Comparison of ENCODE assay signal across 9 mouse cellular contexts in the genomic region with DNA sequence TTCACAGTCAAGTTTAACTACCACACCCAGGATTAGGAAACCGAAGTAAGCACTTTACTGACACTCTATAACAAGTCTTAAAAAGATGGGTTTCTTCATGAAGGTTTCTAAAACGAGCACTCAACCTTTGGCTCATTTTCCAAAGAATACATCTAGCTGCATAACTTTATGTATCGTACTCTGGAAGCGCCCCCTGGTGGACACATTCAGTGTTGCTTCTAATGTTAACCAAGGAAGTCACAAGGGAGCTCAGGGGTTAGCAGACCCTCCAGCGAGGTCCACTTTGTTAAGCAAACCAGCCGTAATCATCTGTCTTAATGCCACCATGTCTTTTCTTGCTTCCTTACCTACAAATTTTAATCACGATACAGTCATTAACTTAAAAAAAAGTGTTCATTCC. TPM values are rescaled to one million over a fixed set of nuclear protein-coding genes. Genes with fewer than 3 reads are reported as not detected.
A peak's percentile ranks its signal among the peaks of the same experiment; 100 is the strongest.
DNase-seq lines count a peak whose midpoint lies in the region; ATAC-seq and TF ChIP-seq lines count a peak whose summit lies in the region.
"Had no signal": no experiment of that assay in that cellular context is flagged by ENCODE, and none has a peak within 500 bp of the region (broad histone marks: within the 10 kb centered on the region; RNA-seq: fewer than 3 reads in every experiment).

No protein-coding gene starts in this region.

- POLR2A ChIA-PET in Patski (lab: Charles Lee), result interaction anchor here (0.5 kb wide), 1 partner anchor 241 kb away, joined by 5 read pairs; no protein-coding TSS in a partner anchor

- CTCF ChIA-PET in Patski (lab: Charles Lee), result interaction anchor here (1.2 to 2.8 kb wide), 15 partner anchors 9 to 91 kb away, joined by 3 to 14 read pairs (median 5); a partner anchor contains a TSS

- ATAC-seq in forebrain, postnatal 0 days, result no peak
- ATAC-seq in forebrain, embryonic 16.5 days, result no peak
- ATAC-seq in Patski, result no peak

- no peak overlapping the region for H3K27ac ChIP-seq in forebrain, postnatal 0 days (ENCODE audit: low read depth, low read length)
- no peak overlapping the region for H3K27ac ChIP-seq in forebrain, embryonic 16.5 days (ENCODE audit: low read length)
- H3K27ac ChIP-seq in heart, embryonic 10.5 days, result no peak overlapping the region

- H3K9ac ChIP-seq in forebrain, postnatal 0 days, result no peak overlapping the region
- H3K9ac ChIP-seq in forebrain, embryonic 16.5 days (replicated peaks; ENCODE audit: low read depth, low read length), result no peak overlapping the region

- peak; percentile 60 for DNase-seq in forebrain, postnatal 0 days
- no peak for DNase-seq in Patski (ENCODE audit: low read depth, low spot score)
- peak; percentile 83 to 87 for DNase-seq in cerebellum, postnatal 10 days
- peak; percentile 80 for DNase-seq in heart, embryonic 10.5 days (ENCODE audit: low spot score)
- peak; percentile 48 to 84 for DNase-seq in left cerebral cortex, adult 18-20 months (ENCODE audit: low spot score in 2 of 2)
- DNase-seq in naive thymus-derived CD4-positive, alpha-beta T cell, adult 2 months (ENCODE audit: low read depth), result peak; percentile 84
- DNase-seq in telencephalon, adult 2 months (ENCODE audit: low read depth, low spot score), result peak; percentile 16

- no peak overlapping the region for H3K4me3 ChIP-seq in forebrain, postnatal 0 days (ENCODE audit: low read depth, low read length)
- H3K4me3 ChIP-seq in forebrain, embryonic 16.5 days (replicated peaks; ENCODE audit: low read length), result no peak overlapping the region
- H3K4me3 ChIP-seq in heart, embryonic 10.5 days, result no peak overlapping the region
- H3K4me3 ChIP-seq: megakaryocyte, embryonic 14.5 days had no signal

- TF ChIP-seq CTCF in forebrain, postnatal 0 days (IDR thresholded peaks at IDR 0.05; ENCODE audit: low read depth), result peak; percentile 75
- peak; percentile 81 for TF ChIP-seq CTCF in Patski (IDR thresholded peaks at IDR 0.05)

- H3K36me3 ChIP-seq in forebrain, postnatal 0 days (ENCODE audit: insufficient read depth), result no peaks in the 10 kb centered on the region
- H3K36me3 ChIP-seq in forebrain, embryonic 16.5 days (ENCODE audit: control insufficient read depth, insufficient read depth), result no peaks in the 10 kb centered on the region
- no peaks in the 10 kb centered on the region for H3K36me3 ChIP-seq in heart, embryonic 10.5 days

- H3K9me3 ChIP-seq in forebrain, postnatal 0 days (ENCODE audit: low read length), result no peaks in the 10 kb centered on the region
- no peaks in the 10 kb centered on the region for H3K9me3 ChIP-seq in forebrain, embryonic 16.5 days (ENCODE audit: control insufficient read depth, low read length)
- H3K9me3 ChIP-seq in heart, embryonic 10.5 days, result no peaks in the 10 kb centered on the region
- H3K9me3 ChIP-seq: megakaryocyte, embryonic 14.5 days had no signal

- no peak overlapping the region for H3K4me2 ChIP-seq in forebrain, postnatal 0 days (ENCODE audit: low read depth)
- no peak overlapping the region for H3K4me2 ChIP-seq in forebrain, embryonic 16.5 days (ENCODE audit: low read length)

- in situ Hi-C loops in Patski (cut with MboI; ENCODE audit: low pct_unique_long_range_greater_than_20kb), result no loop called here

- no peaks in the 10 kb centered on the region for H3K27me3 ChIP-seq in forebrain, postnatal 0 days (ENCODE audit: insufficient read depth, low read length)
- no peaks in the 10 kb centered on the region for H3K27me3 ChIP-seq in forebrain, embryonic 16.5 days (replicated peaks; ENCODE audit: control insufficient read depth, insufficient read depth, low read length)
- H3K27me3 ChIP-seq in Patski, result no peaks in the 10 kb centered on the region
- no peaks in the 10 kb centered on the region for H3K27me3 ChIP-seq in heart, embryonic 10.5 days (ENCODE audit: insufficient read depth, poor library complexity, severe bottlenecking)

- no peaks in the 10 kb centered on the region for H3K4me1 ChIP-seq in forebrain, postnatal 0 days (ENCODE audit: insufficient read depth)
- no peaks in the 10 kb centered on the region for H3K4me1 ChIP-seq in forebrain, embryonic 16.5 days (replicated peaks; ENCODE audit: control insufficient read depth, insufficient read depth, low read length)
- H3K4me1 ChIP-seq in heart, embryonic 10.5 days, result no peaks in the 10 kb centered on the region

- WGBS in forebrain, postnatal 0 days, result 27% methylated on average over 7 of the region's 7 CpGs
- WGBS in forebrain, embryonic 16.5 days, result 28% methylated on average over 7 of the region's 7 CpGs
- 34% methylated on average over 7 of the region's 7 CpGs for WGBS in heart, embryonic 10.5 days

RNA-seq across cellular contexts. Expression of a gene that starts 26.3 kb away (rescaled TPM):
- total RNA-seq in forebrain, postnatal 0 days (2014; rRNA removed), result 50.2 and 67.8 TPM in 2 replicates
- polyA plus RNA-seq in forebrain, postnatal 0 days (2015; fragmentation: Nextera tagmentation; extraction: Ambion mirVana), result 26.8 and 41.9 TPM in 2 replicates
- polyA plus RNA-seq in forebrain, embryonic 16.5 days (2015; fragmentation: Nextera tagmentation; extraction: Ambion mirVana), result 49.1 and 54.2 TPM in 2 replicates
- polyA plus RNA-seq in Patski (2021), result 37.3 TPM
- 44.4 and 46.8 TPM in 2 replicates for polyA plus RNA-seq in heart, embryonic 10.5 days (2016; fragmentation: Nextera tagmentation; extraction: Ambion mirVana)
- total RNA-seq in left cerebral cortex, adult 18-20 months (2021), result 10 to 100 TPM; 57.0 TPM

RNA-seq across cellular contexts. Expression of a gene that starts 49.9 kb away (rescaled TPM):
- 18.5 and 31.6 TPM in 2 replicates for total RNA-seq in forebrain, postnatal 0 days (2014; rRNA removed)
- 16.3 and 16.6 TPM in 2 replicates for polyA plus RNA-seq in forebrain, postnatal 0 days (2015; fragmentation: Nextera tagmentation; extraction: Ambion mirVana)
- polyA plus RNA-seq in forebrain, embryonic 16.5 days (2015; fragmentation: Nextera tagmentation; extraction: Ambion mirVana), result 21.4 and 23.4 TPM in 2 replicates
- polyA plus RNA-seq in Patski (2021), result 16.7 TPM
- polyA plus RNA-seq in heart, embryonic 10.5 days (2016; fragmentation: Nextera tagmentation; extraction: Ambion mirVana), result 15.0 and 17.7 TPM in 2 replicates
- 10 to 100 TPM; 17.3 to 18.2 TPM for total RNA-seq in left cerebral cortex, adult 18-20 months (2021)
